Mouse (Mus musculus) c-Kit-positive CD71-positive TER-119-positive erythroid progenitor cells, embryonic 14.5 days (primary cell): Measurements from ENCODE around the gene Tppp3.

ENCODE experiments used
- DNase-seq: peaks from one replicate; pipeline ENCODE4 v3.0.0-alpha.2; 2013; ENCODE audit warnings: low spot score

The Tppp3 gene

GRCm38 (mm10) chr8:105467396-105467985 is 3.8 kb downstream of the Tppp3 start:
- DNase-seq, result no peak

DNA sequence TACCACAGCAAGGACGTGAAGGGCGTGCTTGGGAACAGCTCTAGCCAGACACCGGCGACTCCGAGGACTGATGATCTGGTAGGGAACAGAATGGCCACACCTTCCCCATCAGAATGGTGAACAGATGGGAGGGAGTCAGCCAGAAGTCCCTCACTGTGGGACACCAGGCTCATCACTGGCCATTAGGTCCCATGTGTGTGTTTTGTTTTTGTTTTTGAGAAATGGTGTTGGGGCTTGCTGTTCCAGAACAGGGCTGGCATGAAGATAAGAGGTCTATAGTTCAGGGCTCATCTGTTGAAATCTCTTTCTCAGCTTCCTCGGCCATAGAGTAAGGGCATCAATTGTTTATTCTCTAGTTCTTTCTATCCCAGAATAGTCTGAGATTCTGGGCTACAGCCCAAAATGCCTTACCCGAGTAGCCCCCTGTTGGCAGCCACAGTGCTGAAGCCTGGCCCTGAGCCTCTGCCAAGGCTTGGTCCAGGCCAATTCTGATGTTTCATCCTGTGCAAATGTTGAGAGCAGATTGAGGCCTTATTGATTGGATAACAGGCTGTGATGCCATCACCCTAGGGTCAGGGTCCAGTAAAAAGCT is 4.5 kb downstream of the Tppp3 start:
- no peak for DNase-seq

DNA sequence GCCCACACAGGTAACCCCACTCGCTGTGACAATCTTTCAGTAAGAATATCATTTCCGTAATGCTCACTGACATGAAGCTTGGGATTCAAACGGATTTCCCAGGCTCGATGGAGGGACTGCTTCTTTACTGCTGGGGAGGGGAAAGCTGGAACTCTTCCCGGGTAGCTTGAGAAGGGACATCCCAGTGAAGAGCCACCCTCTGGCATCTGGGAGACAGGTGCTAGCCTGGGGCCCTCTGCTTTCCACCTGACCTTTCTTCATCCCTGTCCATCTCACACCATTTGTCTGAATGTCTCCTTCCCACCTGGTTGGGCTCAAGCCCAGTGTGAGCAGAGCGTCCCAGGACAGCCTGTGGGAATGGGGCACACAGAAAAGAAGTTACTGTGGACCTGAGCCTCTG is 5.1 kb downstream of the Tppp3 start:
- DNase-seq, result no peak

DNA sequence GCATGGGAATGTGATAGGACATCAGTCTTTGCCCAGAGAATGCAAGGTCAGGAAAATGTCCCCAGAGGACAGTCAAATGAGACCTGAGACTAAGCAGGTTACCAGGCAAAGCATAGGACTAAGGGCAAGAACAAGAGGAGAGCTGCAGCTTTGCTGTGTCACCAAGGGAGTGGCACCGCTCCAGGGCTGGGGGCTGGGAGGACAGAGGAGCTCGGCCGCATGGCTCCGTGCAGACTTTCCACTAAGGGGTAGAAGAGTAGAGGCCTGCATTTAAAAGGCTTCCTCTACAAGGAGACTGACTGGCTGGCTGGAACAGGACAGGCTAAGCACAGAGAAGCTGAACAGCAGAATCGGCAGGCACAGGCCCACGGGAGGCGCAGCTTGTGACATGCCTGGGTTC is 6.7 kb downstream of the Tppp3 start:
- no peak for DNase-seq

GRCm38 (mm10) chr8:105461085-105461803 is 10.1 kb downstream of the Tppp3 start:
- no peak for DNase-seq

- no peak for DNase-seq
These were observed 16.1 kb downstream of the Tppp3 start for GRCm38 (mm10) chr8:105455218-105455617.

GRCm38 (mm10) chr8:105454088-105454487 is 17.2 kb downstream of the Tppp3 start:
- no peak for DNase-seq

DNA sequence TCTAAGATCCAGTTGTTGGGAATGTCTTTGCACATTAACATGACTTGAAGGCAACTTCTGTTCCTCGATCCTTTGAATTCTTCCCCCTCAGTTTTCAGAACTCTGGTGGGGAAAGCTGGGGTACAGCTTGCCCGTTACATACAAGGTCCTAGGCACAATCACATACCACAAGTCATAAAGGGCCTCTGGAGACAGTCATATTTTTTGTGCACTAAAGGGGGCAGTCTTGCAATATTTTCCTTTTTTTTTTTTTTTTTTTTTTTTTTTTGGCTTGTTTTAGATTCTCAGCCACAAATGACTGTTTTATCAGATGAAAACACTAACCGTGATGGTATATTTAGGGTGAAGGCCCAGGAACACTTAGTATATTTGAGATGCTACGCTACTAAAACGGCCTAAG is 18.0 kb downstream of the Tppp3 start:
- no peak for DNase-seq

GRCm38 (mm10) chr8:105451903-105452603 is 19.3 kb downstream of the Tppp3 start:
- DNase-seq, result no peak

- no peak for DNase-seq
These were observed 20.3 kb downstream of the Tppp3 start for GRCm38 (mm10) chr8:105450977-105451376.

GRCm38 (mm10) chr8:105448596-105448995 is 22.7 kb downstream of the Tppp3 start:
- peak; percentile 78 for DNase-seq

- peak; percentile 67 for DNase-seq
These were observed 23.1 kb downstream of the Tppp3 start for GRCm38 (mm10) chr8:105448188-105448587.

- no peak for DNase-seq
These were observed 25.2 kb downstream of the Tppp3 start for GRCm38 (mm10) chr8:105446127-105446552.

DNA sequence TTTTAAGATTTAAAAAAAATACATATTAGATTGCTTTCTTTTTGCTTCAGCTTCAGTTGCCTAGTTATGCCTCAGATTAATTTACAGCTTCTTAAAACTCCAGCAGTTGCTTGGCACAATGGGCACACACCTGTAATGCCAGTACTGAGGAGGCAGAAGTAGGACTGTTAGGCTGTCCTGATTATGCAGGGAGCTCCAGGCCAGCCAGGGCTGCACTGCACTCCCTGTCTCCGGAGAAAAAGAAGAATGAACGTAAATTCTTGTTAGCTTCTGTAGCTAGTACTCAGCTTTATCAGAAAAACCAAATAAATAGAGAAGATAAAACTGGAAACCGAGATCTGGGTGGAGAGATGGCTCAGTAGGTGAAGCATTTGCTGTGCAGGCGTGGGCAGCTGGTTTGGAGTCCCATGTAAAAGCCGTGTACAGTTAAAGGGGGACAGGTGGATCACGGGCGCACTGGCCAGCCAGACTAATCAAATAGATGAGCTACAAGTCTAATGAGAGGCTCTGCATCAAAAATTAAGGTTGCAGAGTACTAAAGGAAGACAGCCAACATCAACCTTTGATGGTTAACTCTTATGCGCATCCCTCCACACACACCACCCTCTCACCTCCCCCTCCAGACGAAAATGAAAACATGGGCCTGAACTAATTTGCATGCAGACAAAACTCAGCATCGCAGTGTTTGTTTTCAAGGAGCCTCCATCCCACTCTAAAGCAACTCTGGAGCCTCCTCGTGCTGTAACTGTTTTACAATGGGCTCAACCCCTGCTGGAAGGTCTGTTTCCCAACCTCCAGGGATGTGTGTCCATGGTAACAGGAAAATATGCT is 25.8 kb downstream of the Tppp3 start:
- no peak for DNase-seq

GRCm38 (mm10) chr8:105442661-105443060 is 28.7 kb downstream of the Tppp3 start:
- DNase-seq, result no peak

DNA sequence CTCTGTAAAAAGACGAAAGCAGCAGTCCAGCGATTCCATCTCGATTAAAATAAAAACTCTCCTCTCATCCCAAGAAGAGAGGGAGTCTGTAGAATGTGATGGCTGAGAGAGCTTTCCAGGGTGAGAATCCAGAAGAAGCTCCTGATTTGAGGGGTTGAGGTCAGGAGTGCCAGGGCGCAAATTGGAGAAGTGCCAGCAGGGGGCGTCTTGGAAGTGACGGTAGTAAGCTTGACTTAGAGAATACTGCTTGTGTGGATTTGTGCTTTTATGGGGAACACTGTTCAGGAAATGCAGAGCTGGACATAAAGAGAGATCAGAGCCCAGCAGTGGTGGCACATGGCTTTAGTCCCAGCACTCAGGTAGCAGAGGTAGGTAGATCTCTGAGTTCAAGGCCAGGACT is 29.9 kb downstream of the Tppp3 start:
- DNase-seq, result peak; percentile 68

DNA sequence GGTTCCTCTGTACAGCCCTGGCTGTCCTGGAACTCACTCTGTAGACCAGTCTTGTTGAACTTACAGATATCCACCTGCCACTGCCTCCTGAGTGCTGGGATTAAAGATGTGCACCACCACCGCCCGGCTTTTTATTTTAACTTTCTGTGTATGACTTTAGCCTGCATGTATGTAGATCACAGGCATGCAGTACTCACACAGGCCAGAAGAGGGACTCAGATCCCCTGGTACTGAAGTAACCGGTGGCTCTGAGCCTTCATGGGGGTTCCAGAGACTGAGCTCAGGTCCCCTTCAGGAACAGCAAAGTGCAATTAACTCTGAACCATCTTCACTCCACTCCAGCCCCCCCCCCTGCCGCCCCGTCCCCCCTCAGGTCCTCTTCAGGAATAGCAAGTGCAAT is 32.5 kb downstream of the Tppp3 start:
- peak; percentile 66 for DNase-seq

DNA sequence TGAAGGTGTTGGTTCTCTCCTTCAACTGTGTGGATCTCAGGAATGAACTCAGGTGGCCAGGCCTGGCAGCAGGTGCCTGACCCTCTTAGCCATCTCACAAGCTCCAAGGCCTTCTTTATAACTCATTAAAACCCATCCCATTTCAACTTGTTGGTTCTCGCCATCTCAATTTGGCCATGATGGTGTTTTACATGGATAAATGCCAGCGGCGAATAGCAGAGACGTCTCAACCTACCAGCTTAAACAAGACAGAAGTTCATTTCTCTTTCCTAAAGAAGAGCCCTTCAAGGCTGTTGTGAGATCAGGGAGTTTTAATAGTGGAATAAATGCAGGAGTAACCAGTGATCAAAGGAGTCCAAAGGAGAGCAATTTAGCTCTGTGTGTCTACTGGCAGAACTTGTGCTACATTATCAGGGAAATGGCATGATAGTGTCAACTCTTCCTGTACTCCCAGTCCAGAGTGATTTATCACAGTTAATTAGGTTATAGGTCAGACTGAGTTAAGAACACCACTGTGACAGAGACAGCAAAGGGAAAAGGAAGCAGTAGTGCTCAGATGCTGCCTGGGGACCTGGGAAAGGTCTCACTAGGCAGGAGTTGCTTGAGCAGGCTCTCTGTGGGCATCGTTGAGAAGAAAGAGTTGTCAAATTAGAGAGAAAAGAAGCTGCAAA is 34.1 kb downstream of the Tppp3 start:
- DNase-seq, result no peak

DNA sequence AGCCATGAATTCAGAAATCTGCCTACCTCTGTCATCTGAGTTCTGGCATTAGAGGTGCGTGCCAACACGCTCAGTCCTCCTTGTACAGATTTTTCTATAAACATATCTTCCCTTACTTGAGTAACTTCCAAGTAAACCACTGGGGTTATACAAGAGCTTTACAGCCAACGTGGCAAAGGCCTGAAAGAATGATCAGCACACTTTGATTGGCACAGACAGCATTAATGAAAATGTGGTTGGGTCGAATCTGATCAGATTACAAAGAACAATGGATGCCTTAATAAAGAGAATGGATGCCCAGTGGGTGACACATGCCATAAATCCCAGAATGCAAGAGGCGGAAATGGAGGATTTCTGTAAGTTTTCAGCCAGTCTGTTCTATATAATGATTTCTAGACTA is 35.1 kb downstream of the Tppp3 start:
- DNase-seq, result no peak

DNA sequence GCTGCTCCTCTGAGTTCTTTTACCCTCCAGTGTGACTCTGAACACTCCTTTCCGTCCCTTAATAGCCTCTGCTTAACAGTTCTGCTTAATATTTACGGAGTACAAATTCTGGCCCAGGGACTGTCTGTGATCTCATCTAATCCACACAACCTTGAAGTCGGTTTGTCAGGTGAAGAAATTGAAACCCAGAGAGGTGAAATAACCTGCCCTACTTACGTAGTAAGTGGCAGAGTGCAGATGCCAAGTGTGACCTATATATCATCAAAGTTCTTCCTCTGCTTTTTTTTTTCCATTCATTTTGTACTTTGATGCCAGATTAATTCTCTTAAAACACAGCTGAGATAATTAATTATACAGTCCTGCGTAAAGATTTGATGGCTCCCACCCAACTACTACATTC is 37.2 kb downstream of the Tppp3 start:
- DNase-seq, result no peak

- DNase-seq, result no peak
These were observed 37.8 kb downstream of the Tppp3 start for GRCm38 (mm10) chr8:105433511-105433910.
